Mouse (Mus musculus) central nervous system, embryonic 11.5 days (tissue): ENCODE data around the gene Actl7a. TPM values are rescaled to one million over a fixed set of nuclear protein-coding genes. Genes with fewer than 3 reads are reported as not detected.

Source experiments
- polyA plus RNA-seq: library from polyadenylated mRNA; depleted of rRNA; stranded (reverse); fragments of >200 nt; gene quantifications from 2 replicates; pipeline ENCODE4 v1.2.3, GENCODE M21; 2012; rRNA removed

Actl7a gene
- polyA plus RNA-seq: not detected in 2 replicates

GRCm38 (mm10) chr4:56743363-56744195, at the start of gene Actl7a:
Gene Actl7a, plus strand, starts transcription at chr4:56743413.

GRCm38 (mm10) chr4:56740020-56740485, 3.2 kb upstream of the Actl7a start, which contains the start of gene Gm26657:
Gene Gm26657, plus strand, starts transcription at chr4:56740070.

GRCm38 (mm10) chr4:56741041-56741493, 2.1 kb upstream of the Actl7a start, which contains the start of gene Actl7b:
Gene Actl7b, minus strand, starts transcription at chr4:56741443.

Other genes with a start within 250 kb of the Actl7a start
- gene Gm26657, start 3.3 kb upstream of the Actl7a start, polyA plus RNA-seq: not detected in 2 replicates
- 0.16 and 0.22 TPM in 2 replicates for gene Actl7b, start 2.0 kb upstream of the Actl7a start, polyA plus RNA-seq
- 45.9 and 80.3 TPM in 2 replicates for gene Elp1, start 58.9 kb downstream of the Actl7a start, polyA plus RNA-seq
- gene Fam206a, start 58.9 kb downstream of the Actl7a start, polyA plus RNA-seq: 6.8 and 14.0 TPM in 2 replicates
- gene Ctnnal1, start 121.8 kb downstream of the Actl7a start, polyA plus RNA-seq: 29.0 and 40.9 TPM in 2 replicates
- 6.9 and 11.9 TPM in 2 replicates for gene Tmem245, start 204.0 kb downstream of the Actl7a start, polyA plus RNA-seq
- 2.1 and 3.1 TPM in 2 replicates for gene Frrs1l, start 247.0 kb downstream of the Actl7a start, polyA plus RNA-seq